Mouse (Mus musculus) left cerebral cortex, postnatal 25 days (tissue): ENCODE data around the gene Foxd3. TPM values are rescaled to one million over a fixed set of nuclear protein-coding genes. Genes with fewer than 3 reads are reported as not detected.

Experiments
- microRNA-seq, 2 experiments: library from miRNA; unstranded; fragments of <30 nt; microRNA quantifications; one replicate each; pipeline ENCODE4 v1.2.0; 2022
- total RNA-seq, 2 experiments: library from RNA; stranded (reverse); gene quantifications; 2 replicates each; pipeline ENCODE4 v1.2.3; 2021

Gene Foxd3
- total RNA-seq, 2 experiments from 2014 or later = not detected

Small RNAs within 50 kb of the gene (microRNA-seq; reads per million reads assigned to microRNA genes)
- 0 reads per million in 2 experiments for gene Gm23366

Other genes with a start within 250 kb of the Foxd3 start
- 10 to 100 TPM in 1 of 2 experiments, 1 to 10 TPM in 1; 8.9 to 10.4 TPM for gene Alg6, start 59.4 kb downstream of the Foxd3 start, total RNA-seq
- gene Efcab7, start 172.9 kb downstream of the Foxd3 start, total RNA-seq = 1 to 10 TPM; 4.4 to 5.5 TPM